Mouse (Mus musculus) heart, adult 2 months (tissue): ENCODE data around the gene Nrbp1. TPM values are rescaled to one million over a fixed set of nuclear protein-coding genes. Genes with fewer than 3 reads are reported as not detected.

Source experiments
- DNase-seq, 2 experiments: peaks; one replicate each; pipeline ENCODE4 v3.0.0; 2021
- H3K27ac ChIP-seq: fragments of 200-600 bp; 2 replicates; pipeline ENCODE4 v1.8.1; 2022
- H3K27me3 ChIP-seq: fragments of 200-500 bp; 2 replicates; pipeline ENCODE4 v1.6.1; 2012; ENCODE audit warnings: mild to moderate bottlenecking, low read length, inconsistent platforms, mixed read lengths; ENCODE audit not compliant: control insufficient read depth, insufficient read depth
- H3K36me3 ChIP-seq: fragments of 200-500 bp; 2 replicates; pipeline ENCODE4 v1.6.1; 2012; ENCODE audit warnings: low read length, inconsistent platforms; ENCODE audit not compliant: control insufficient read depth, insufficient read depth
- H3K4me1 ChIP-seq: fragments of 200-500 bp; 2 replicates; pipeline ENCODE4 v1.6.1; 2011; ENCODE audit warnings: low read length; ENCODE audit not compliant: control insufficient read depth, insufficient read depth
- H3K4me3 ChIP-seq: fragments of 200-600 bp; 2 replicates; pipeline ENCODE4 v1.8.1; 2022
- H3K79me2 ChIP-seq: fragments of 200-500 bp; replicated peaks from 2 replicates; pipeline ENCODE4 v1.6.1; 2012; ENCODE audit warnings: mild to moderate bottlenecking, inconsistent platforms, low read length, moderate library complexity, mixed read lengths; ENCODE audit not compliant: control insufficient read depth, insufficient read depth
- H3K9ac ChIP-seq: fragments of 200-500 bp; 2 replicates; pipeline ENCODE4 v1.6.1; 2012; ENCODE audit warnings: low read depth, mild to moderate bottlenecking, control low read depth, inconsistent platforms, low read length, mixed read lengths
- CTCF ChIP-seq: fragments of 200-600 bp; IDR thresholded peaks from 2 replicates; pipeline ENCODE4 v1.8.1; 2022; ENCODE audit warnings: antibody characterized with exemption, mild to moderate bottlenecking, moderate library complexity
- EP300 ChIP-seq: fragments of 200-500 bp; IDR thresholded peaks from 2 replicates; pipeline ENCODE4 v1.6.1; 2011; ENCODE audit warnings: low read depth, low read length, control low read depth; ENCODE audit not compliant: insufficient read depth
- POLR2A ChIP-seq: fragments of 200-500 bp; IDR thresholded peaks from 2 replicates; pipeline ENCODE4 v1.6.1; 2011; ENCODE audit warnings: mild to moderate bottlenecking, low read depth, low read length, control low read depth; ENCODE audit not compliant: insufficient read depth
- WGBS: fragments of 180-500 bp; shearing (Covaris S2); methylation state at CpG from one replicate; pipeline ENCODE4 v1.1.7; 2018; 5-methylcytosine and 5-hydroxymethylcytosine counted together
- intact Hi-C: fragments of 180-260 bp; cut with DNase I; formaldehyde crosslinking; loops from one replicate; pipeline ENCODE4 v1.15.1; 2025
- polyA plus RNA-seq: library from polyadenylated mRNA; depleted of rRNA; stranded (reverse); fragments of >200 nt; gene quantifications from 2 replicates; pipeline ENCODE4 v1.2.3, GENCODE M21; 2012
- total RNA-seq, 2 experiments: library from RNA; stranded (reverse); gene quantifications; 2 replicates each; pipeline ENCODE4 v1.2.3; 2021

Nrbp1 gene
- total and polyA plus RNA-seq, 3 experiments = 75.9 to 151 (median 80.3) TPM

DNA sequence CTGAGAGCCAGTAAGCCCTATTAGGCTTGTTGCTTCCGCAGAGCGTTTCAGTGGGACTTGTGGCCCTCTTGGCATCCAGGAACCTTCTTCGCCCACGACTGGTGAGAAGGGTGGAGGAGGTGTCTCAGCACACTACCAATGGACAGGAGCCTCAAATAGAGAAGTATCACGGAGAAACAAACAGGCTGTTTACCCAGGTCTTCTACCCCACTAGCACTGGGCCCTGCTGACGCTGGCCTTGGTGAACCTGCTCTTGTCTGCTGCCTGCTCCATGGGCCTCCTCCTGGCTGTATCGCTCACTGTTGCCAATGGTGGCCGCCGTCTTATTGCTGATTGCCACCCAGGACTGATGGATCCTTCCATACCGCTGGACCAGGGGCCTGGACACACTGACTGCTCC lies 11.5 kb downstream of the Nrbp1 start:
- intact Hi-C loops = no loop called here
- Histone ChIP-seq H3K27me3 (no peaks in the 10 kb centered on the region), H3K9ac (no peak overlapping the region), H3K36me3 (peaks cover 14% of the 10 kb centered on the region), H3K4me1 (peaks cover 16% of the 10 kb centered on the region), H3K4me3 (no peak overlapping the region), H3K27ac (no peak overlapping the region), H3K79me2 (no peaks in the 10 kb centered on the region)
- no peak for TF ChIP-seq POLR2A
- TF ChIP-seq CTCF = no peak
- no peak for TF ChIP-seq EP300
- DNase-seq = no peak
- WGBS = 83% methylated on average over 10 of the region's 10 CpGs

DNA sequence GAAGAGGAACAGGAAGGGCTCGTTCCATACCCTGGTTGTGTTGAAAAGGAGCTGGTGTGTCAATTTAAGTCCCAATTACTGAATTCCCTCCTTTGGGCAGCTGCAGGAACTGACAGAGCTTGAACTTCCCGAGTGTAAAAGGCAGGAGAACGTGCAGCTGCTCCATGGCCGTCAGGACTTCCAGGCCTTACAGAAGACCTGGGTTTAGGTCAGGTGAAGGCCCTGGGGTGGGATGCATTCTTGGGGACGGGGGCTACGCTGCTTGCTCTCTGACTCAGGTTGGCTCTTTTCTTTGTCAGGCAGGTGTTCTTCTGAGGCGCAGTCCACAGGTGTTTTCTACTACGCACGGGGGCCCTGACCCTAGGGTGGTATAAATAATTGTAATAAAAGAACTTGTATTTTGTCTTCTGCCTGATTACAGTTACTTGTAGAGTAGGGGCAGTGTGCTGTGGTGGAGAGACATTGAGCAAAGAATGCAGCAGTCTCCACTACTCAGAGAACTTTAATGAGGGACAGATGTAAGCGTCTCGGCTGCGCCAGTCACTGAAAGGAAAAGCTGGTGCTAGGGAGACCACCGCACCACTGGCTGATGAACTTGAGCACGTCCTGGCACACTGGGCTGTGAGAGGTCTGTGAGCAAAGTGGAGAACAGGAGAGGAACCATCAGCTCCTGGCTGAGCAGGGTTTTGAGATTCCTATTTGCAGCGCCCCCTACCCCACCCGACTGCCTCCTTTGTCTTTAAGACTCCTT lies 12.3 kb downstream of the Nrbp1 start:
- Histone ChIP-seq H3K27me3 (no peaks in the 10 kb centered on the region), H3K27ac (peak overlapping the region; percentile 73; the same call in 1 of the 2 replicates), H3K4me3 (no peak overlapping the region), H3K9ac (no peak overlapping the region), H3K36me3 (peaks cover 14% of the 10 kb centered on the region), H3K4me1 (peaks cover 16% of the 10 kb centered on the region), H3K79me2 (no peaks in the 10 kb centered on the region)
- no peak for DNase-seq
- 81% methylated on average over 16 of the region's 16 CpGs for WGBS
- TF ChIP-seq CTCF (no peak), EP300 (no peak), POLR2A (no peak)
- intact Hi-C loops = no loop called here

DNA sequence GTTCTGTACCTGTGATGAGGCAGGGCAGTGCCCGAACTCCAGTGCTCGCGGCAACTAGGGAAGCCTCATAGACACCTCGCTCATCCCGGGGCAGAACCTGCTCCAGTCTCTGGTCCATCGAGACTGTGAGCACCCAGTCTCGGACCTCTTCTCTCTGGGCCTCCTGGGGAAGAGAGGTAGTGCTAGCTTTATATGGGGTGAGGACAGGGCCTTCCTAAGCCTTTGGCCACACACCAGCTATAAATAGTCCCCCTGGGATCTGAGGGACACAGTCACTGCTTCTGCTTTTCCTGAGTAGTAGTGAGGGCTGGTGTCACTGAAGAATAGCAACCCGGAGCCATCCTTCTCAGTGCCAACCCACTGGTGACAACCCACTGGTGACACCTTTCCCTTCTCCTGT lies 13.1 kb downstream of the Nrbp1 start:
- no peaks in the 10 kb centered on the region for H3K79me2 ChIP-seq
- intact Hi-C loops = no loop called here
- peaks cover 8% of the 10 kb centered on the region for H3K36me3 ChIP-seq
- DNase-seq = no peak
- H3K27ac ChIP-seq = peak overlapping the region; percentile 73
- TF ChIP-seq POLR2A (no peak), CTCF (no peak), EP300 (no peak)
- peak overlapping the region; percentile 17 for H3K9ac ChIP-seq
- H3K4me3 ChIP-seq = peak overlapping the region; percentile 7; the same call in 1 of the 2 replicates
- H3K27me3 ChIP-seq = no peaks in the 10 kb centered on the region
- 69% methylated on average over 8 of the region's 8 CpGs for WGBS
- H3K4me1 ChIP-seq = peaks cover 16% of the 10 kb centered on the region

DNA sequence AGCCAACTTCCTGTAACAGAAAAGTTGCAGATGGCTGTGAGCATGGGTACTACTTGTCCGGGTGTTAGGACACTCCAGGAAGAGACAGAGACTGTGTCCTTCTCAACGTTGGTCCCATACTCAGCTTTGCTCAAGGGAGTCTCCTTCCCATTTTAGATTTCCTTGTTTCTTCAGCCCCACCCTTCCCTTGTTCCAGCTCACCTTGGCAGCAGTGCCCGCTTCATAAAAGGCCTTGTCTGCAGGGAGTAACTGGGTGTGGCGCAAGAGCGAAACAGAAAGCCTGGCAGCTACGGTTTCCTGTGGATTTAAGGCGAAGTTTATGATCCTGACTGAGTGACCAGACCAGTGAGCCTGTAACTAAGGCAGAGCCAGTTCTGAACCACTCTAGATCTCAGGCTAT lies 13.8 kb downstream of the Nrbp1 start:
- WGBS = 35% methylated on average over 7 of the region's 7 CpGs
- peak; percentile 56 to 72 for DNase-seq
- intact Hi-C loops = no loop called here
- Histone ChIP-seq H3K79me2 (no peaks in the 10 kb centered on the region), H3K4me1 (peaks cover 16% of the 10 kb centered on the region), H3K36me3 (peaks cover 8% of the 10 kb centered on the region), H3K27me3 (no peaks in the 10 kb centered on the region), H3K27ac (peak overlapping the region; percentile 73), H3K9ac (no peak overlapping the region), H3K4me3 (peak overlapping the region; percentile 7; the same call in 1 of the 2 replicates)
- no peak for TF ChIP-seq EP300
- TF ChIP-seq POLR2A = peak; percentile 52; the same call in 1 of the 2 replicates

DNA sequence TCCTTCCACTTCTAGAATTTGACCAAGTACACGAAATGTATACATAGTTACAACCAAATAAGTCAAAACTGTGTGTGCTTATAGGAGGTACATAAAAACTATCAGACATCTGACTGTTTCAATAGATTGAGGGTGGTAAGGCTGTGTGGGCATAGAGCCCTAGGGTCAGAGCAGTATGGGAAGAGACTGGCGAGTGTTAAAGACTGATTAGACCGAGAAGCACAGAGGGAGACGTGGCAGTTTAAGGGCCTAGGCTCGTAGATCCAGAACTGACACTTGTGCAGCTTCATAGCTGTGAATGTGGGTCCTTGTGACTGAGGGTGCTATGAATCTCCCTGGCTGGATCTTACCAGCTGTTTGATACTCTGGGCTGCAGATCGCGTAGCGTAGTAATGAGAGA lies 14.2 kb downstream of the Nrbp1 start:
- no peak for TF ChIP-seq POLR2A
- no peak for TF ChIP-seq EP300
- no peak for TF ChIP-seq CTCF
- Histone ChIP-seq H3K4me3 (no peak overlapping the region), H3K4me1 (peaks cover 16% of the 10 kb centered on the region), H3K36me3 (peaks cover 5% of the 10 kb centered on the region), H3K9ac (no peak overlapping the region), H3K79me2 (no peaks in the 10 kb centered on the region), H3K27ac (peak overlapping the region; percentile 73), H3K27me3 (no peaks in the 10 kb centered on the region)
- DNase-seq = no peak
- WGBS = 80% methylated on average over 8 of the region's 8 CpGs
- intact Hi-C loops = no loop called here

DNA sequence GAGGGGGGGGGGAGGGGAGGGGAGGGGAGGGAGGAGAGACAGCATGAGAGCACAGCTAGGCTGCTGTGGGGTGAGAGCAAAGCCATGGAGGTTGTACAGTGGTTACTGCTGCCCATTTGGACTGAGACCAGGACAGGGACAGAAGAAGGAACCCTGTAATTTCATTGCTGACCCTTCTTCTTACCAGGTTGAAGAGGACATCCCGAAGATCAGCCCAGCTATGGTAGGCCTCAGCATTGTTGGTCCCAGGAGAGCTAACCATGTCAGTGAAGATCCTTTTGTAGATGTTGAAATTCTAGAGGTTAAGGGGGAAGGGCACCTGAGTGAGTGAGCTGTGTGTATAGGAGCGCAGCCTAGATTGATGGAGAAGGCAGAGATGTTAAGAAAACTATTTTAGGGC lies 14.7 kb downstream of the Nrbp1 start:
- peaks cover 16% of the 10 kb centered on the region for H3K4me1 ChIP-seq
- intact Hi-C loops = no loop called here
- DNase-seq = no peak
- no peak overlapping the region for H3K9ac ChIP-seq
- H3K4me3 ChIP-seq = no peak overlapping the region
- H3K79me2 ChIP-seq = no peaks in the 10 kb centered on the region
- H3K27me3 ChIP-seq = no peaks in the 10 kb centered on the region
- H3K36me3 ChIP-seq = no peaks in the 10 kb centered on the region
- no peak for TF ChIP-seq POLR2A
- no peak for TF ChIP-seq EP300
- no peak for TF ChIP-seq CTCF
- WGBS = 93% methylated on average over 2 of the region's 2 CpGs
- H3K27ac ChIP-seq = no peak overlapping the region
